Mouse (Mus musculus) lung, adult 2 months (tissue): ENCODE measurements around the gene Wwc2. TPM values are rescaled to one million over a fixed set of nuclear protein-coding genes. Genes with fewer than 3 reads are reported as not detected.

ENCODE experiments used
- DNase-seq: peaks from one replicate; pipeline ENCODE4 v3.0.0; 2022
- H3K4me1 ChIP-seq: fragments of 200-500 bp; 2 replicates; pipeline ENCODE4 v1.6.1; 2011; ENCODE audit warnings: low read length; ENCODE audit not compliant: control insufficient read depth, insufficient read depth
- H3K4me3 ChIP-seq: fragments of 200-500 bp; replicated peaks from 2 replicates; pipeline ENCODE3; 2011; ENCODE audit warnings: low read depth, mild to moderate bottlenecking, control low read depth, low read length; ENCODE audit errors: extremely low read depth
- CTCF ChIP-seq: fragments of 200-500 bp; IDR thresholded peaks from 2 replicates; pipeline ENCODE4 v1.5.1; 2011; ENCODE audit warnings: mild to moderate bottlenecking, low read length, control low read depth; ENCODE audit not compliant: insufficient read depth
- POLR2A ChIP-seq: fragments of 200-500 bp; IDR thresholded peaks from 2 replicates; pipeline ENCODE4 v1.6.1; 2011; ENCODE audit warnings: low read depth, mild to moderate bottlenecking, control low read depth, low read length, borderline replicate concordance; ENCODE audit errors: extremely low read depth
- WGBS: fragments of 180-500 bp; shearing (Covaris S2); methylation state at CpG from one replicate; pipeline ENCODE4 v1.1.7; 2018; 5-methylcytosine and 5-hydroxymethylcytosine counted together
- polyA plus RNA-seq: library from polyadenylated mRNA; depleted of rRNA; stranded (reverse); fragments of >200 nt; gene quantifications from 2 replicates; pipeline ENCODE4 v1.2.3, GENCODE M21; 2012

Gene Wwc2
- polyA plus RNA-seq, 1 experiment = 25.5 TPM

DNA sequence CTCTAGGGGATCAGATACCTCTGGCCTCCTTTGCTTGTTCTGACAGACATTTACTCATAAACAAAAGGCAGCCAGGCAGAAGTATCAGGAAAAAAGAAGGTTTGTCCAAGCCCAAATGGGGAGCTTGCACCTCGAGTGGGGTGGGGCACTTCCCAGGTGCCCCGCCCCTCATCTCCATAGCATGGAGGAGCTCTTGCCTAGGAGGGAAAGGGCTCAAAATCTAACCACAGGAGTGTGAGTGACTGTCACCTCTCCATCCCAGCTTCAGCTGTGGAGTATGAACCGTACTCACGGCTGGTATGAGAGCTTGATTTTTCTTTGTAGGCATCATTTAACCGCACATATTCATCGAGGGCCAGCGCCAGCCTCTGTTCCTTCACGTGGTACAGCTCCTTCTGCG lies 90.4 kb downstream of the Wwc2 start:
- H3K4me3 ChIP-seq = no peak overlapping the region
- H3K4me1 ChIP-seq = peaks cover 8% of the 10 kb centered on the region; the same call in 1 of the 2 replicates
- TF ChIP-seq CTCF = no peak
- no peak for TF ChIP-seq POLR2A
- WGBS = 87% methylated on average over 9 of the region's 9 CpGs
- no peak for DNase-seq

DNA sequence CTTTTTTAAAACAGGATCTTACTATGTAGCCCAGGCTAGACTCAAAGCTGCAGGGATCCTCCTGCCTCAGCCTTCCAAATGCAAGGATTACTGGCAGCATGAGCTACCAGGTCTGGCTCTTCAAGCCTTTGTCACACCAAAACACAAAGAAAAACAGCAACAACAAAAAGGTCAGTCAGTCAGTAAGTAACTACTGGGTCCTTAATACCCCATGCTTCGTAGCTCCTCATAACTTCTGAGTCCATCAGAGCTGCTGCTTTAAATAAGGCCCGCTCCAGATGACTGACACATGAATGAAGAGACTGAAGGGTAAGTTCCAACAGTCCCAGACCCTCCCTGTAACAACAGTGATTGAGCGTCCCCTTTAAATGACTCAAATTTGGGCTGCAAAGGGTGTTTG lies 90.8 kb downstream of the Wwc2 start:
- TF ChIP-seq POLR2A (no peak), CTCF (no peak)
- no peak for DNase-seq
- no peak overlapping the region for H3K4me3 ChIP-seq
- WGBS = 97% methylated on average over 3 of the region's 3 CpGs
- H3K4me1 ChIP-seq = peaks cover 8% of the 10 kb centered on the region; the same call in 1 of the 2 replicates

DNA sequence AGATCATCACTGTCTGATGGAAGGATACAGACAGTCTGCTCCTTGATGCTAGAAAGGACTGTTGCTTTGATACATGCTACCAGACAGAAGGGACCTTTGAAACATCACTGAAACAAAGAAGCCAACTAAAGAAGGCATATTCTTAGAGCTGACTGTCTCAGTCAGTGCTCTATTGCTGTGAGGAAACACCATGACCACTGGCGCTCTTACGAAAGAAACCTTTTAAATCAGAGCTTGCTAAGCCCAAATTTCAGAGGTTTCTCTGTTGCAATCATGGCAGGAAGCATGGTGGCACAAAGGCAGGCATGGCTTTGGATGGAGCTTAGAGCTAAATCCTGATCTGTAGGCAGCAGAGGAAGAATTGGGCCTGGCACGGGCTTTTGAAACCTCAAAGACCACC lies 98.3 kb downstream of the Wwc2 start:
- H3K4me1 ChIP-seq = peaks cover 4% of the 10 kb centered on the region
- no peak for DNase-seq
- WGBS = 96% methylated on average over 3 of the region's 3 CpGs
- no peak for TF ChIP-seq POLR2A
- TF ChIP-seq CTCF = no peak
- H3K4me3 ChIP-seq = no peak overlapping the region

DNA sequence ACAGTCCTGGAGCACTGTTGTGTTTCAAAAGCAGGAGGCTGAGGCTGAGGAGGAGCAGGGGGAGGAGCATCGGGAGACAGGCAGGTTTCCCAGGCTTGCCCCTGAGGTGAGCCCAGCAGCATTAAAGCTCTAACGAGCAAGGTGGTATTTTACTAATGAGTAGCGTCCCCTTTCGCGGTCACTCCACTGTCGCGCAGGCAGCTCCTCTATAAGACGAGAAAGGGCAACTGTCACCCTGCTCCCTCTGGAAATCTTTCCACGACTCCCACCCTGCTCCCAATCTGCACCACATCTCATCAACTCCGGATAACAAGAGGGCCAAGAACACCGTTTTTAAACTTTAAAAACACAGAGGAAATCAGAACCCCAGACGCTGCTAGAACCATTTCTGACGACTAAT lies 99.1 kb downstream of the Wwc2 start:
- TF ChIP-seq POLR2A (no peak), CTCF (no peak)
- no peak for DNase-seq
- WGBS = 79% methylated on average over 13 of the region's 13 CpGs
- Histone ChIP-seq H3K4me3 (no peak overlapping the region), H3K4me1 (peaks cover 4% of the 10 kb centered on the region)

DNA sequence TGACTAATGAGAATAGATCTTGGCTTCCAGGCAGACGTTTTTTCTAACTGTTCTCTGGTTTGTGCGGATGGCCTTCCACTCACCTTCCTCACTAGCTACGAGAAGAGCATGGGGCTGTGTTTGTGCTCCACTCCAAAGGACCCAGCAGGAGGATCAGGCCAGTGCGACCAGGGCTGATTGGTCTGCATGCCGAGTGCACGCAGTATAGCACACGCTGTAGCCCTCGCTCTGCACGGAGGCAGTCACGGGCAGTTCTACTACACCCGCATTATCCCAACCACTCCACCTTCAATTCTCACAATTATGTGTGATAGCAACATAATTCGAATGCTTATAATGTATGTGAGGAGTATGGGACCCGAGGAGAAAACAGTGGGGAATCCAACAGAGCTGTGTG lies 99.9 kb downstream of the Wwc2 start:
- no peak for DNase-seq
- 81% methylated on average over 13 of the region's 13 CpGs for WGBS

DNA sequence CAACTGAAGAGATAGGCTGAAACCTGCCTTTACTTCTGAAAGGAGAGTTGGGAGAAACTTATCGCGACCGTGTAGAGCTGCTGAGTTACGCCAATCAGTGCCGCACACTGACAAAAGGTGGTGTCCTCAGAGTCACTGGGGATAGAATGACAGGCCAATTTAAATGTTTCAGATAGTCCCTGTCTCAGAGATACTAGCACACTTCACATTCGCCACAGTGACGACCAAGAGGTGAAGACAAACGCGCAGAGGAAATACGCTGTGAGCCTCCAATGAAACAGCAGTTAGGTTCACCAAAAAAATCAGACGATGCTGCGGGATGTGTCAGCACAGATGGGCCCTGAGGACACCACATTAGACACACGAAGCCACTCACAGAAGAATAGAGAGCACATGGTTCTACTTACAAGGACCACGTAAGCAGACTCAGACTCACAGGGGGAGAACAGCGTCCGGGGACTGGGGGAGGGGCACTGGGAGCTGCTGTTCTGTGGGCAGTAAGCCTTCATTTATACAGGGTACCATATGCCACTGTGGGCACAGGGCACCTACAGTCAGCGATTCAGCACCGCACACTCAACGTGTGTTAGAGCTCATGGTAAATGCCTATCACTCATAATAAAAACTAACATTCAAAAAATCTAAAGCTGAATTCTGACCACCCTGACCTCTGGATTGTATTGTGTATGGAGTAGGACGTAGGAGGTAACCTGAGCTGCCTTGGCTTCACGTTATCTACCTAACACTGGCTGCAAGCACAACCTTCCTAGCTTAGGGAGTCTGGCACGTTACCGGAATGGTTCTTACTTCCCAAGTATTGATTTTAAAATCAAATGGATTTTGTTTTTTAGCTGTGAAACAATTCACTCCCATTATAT lies 100.5 kb downstream of the Wwc2 start:
- 85% methylated on average over 23 of the region's 23 CpGs for WGBS
- TF ChIP-seq CTCF (no peak), POLR2A (no peak)
- peaks cover 4% of the 10 kb centered on the region for H3K4me1 ChIP-seq
- no peak overlapping the region for H3K4me3 ChIP-seq
- DNase-seq = no peak

More for the DNA sequence above, 99.9 kb downstream of the Wwc2 start:
- TF ChIP-seq POLR2A (no peak), CTCF (no peak)
- peaks cover 4% of the 10 kb centered on the region for H3K4me1 ChIP-seq
- no peak overlapping the region for H3K4me3 ChIP-seq

DNA sequence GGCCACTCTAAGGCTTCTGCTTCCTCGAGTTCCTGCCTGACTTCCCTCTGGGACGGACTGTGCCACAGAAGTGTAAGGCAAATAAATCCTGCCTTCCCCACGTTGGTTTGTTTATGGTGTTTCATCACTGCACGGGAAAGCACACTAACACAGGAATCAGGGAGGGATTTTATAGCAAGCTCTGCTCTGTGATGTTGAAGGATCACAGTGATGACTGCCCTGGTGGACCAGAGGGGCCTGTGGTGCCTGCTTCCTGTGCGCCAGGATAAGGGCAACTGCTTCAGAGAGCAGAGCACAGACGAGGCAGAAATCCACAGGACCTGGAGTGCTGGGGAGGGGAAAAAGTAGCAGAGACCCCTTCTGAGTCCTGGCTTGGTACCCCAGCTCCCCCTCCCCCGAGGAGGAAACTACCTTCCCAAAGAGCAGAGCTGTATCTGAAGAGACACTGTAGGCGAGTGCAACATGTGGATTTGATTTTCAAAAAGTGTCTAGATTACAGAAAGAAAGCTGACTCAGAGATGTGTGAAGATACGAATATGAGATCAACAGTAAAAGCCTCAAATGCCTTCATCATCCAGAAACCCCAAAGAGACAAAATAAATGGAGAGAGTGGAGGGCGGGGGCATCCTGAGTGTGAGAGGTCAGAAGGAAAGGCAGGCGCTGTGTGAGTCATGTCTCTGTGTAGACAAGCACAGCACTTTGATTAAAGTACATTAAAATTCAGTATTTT lies 101.7 kb downstream of the Wwc2 start:
- DNase-seq = no peak
- Histone ChIP-seq H3K4me1 (peaks cover 4% of the 10 kb centered on the region), H3K4me3 (no peak overlapping the region)
- TF ChIP-seq POLR2A = no peak
- TF ChIP-seq CTCF = no peak
- WGBS = 53% methylated on average over 11 of the region's 11 CpGs

DNA sequence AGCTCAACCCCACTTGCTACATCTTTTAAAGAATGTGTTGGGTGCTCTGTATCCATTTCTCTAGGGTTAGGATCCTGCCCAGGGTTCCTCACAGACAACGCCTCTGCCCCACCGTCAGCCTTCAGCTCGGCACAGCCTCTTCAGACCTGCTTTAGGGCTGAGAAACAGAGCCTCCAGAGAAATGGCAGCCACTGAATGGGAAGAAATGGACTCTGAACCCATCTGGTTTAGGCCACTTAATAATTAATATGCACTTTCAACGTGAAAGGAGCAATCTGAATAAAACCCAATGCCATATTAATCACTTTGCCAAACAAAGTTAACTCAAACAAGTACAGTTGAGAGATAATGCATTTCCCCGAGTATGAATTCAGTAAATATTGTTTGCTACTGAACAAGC lies 106.4 kb downstream of the Wwc2 start:
- WGBS = 74% methylated on average over 5 of the region's 5 CpGs
- Histone ChIP-seq H3K4me1 (peaks cover 4% of the 10 kb centered on the region), H3K4me3 (no peak overlapping the region)
- TF ChIP-seq POLR2A (no peak), CTCF (no peak)
- no peak for DNase-seq

DNA sequence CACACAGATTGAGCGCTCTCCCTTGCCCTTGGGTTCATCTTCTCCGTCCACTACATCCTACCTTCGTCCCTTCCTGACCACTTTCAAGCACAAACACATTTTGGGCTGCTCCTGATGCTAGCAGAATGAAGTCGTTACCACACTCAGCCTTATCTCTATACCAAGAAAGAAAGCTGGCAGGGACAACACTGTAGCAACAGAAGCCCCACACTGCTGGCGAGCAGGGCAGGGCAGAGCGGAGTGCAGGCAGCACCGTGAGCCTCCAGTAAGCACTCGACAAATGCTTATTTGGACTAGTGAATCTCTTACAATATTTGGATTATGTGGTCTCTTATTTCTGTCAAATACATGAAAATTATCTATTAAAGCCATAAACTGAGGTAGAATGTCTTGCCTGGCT lies 107.0 kb downstream of the Wwc2 start:
- Histone ChIP-seq H3K4me3 (no peak overlapping the region), H3K4me1 (peaks cover 2% of the 10 kb centered on the region)
- no peak for DNase-seq
- WGBS = 83% methylated on average over 8 of the region's 8 CpGs
- no peak for TF ChIP-seq CTCF

DNA sequence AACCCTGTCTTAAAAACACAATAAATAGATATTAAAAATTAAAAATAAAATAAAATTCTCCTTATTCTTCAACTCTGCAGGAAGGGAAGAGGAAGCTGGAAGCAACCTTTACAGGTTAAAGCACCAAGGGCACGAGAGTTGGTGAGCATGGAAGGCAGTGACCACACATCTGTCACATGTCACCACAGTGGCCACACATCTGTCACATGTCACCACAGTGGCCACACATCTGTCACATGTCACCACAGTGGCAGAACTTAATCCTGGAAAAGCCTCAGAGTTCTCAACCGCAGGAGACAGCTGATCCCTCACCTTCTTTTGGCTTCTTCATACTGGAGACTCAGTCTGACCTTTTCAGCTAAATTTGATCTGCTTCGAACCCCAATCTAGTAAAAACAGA lies 112.2 kb downstream of the Wwc2 start:
- no peak for TF ChIP-seq POLR2A
- no peak for TF ChIP-seq CTCF
- H3K4me3 ChIP-seq = no peak overlapping the region
- H3K4me1 ChIP-seq = no peaks in the 10 kb centered on the region
- DNase-seq = no peak
- WGBS = 68% methylated on average over 3 of the region's 3 CpGs
